Mouse (Mus musculus): ENCODE measurements around the gene Nthl1. TPM values are rescaled to one million over a fixed set of nuclear protein-coding genes. Genes with fewer than 3 reads are reported as not detected.
A peak's percentile ranks its signal among the peaks of the same experiment; 100 is the strongest.

Nthl1 gene
- polyA plus RNA-seq, 1 experiment from 2014 or later, result 6.4 TPM

DNA sequence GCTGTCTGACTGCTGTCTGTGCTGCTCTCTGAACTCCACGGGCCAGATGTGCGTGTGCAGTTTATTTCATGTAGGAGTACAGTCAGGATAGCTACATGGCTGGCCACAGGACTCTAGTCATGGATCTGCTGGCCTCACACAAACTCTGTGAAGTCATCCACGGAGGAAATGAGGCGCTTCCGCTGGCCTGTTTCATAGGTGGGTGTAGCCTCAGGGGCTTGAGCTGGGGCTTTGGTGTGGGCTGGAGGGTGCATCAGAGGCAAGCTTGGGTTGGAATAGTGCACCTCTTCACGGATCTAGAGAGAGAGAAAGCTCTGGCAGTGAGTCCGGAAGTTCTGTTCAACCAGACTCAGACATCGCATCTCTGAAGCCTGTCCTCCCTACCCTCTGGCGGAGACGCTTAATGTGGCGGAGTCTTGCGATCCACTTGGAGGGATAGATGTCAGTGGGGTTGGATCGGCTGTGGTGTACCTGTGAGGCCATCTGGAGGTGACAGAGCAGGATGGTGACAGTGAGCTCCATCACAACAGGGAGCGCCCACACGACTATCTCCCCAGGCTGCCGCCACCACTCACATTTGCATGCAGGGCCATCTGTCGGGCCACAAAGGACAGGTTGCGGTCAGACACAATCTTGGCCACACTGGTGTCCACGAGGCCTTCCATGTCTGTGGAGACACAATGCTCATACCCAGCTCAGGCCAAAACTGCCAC, 35.9 kb upstream of the Nthl1 start:
- H3K4me1 ChIP-seq (replicated peaks), result no peaks in the 10 kb centered on the region
- H3K27ac ChIP-seq (replicated peaks), result no peak overlapping the region
- H3K4me2 ChIP-seq, result no peak overlapping the region
- no peak overlapping the region for H3K4me3 ChIP-seq (replicated peaks)
- no peaks in the 10 kb centered on the region for H3K9me3 ChIP-seq (replicated peaks)
- no peak overlapping the region for H3K9ac ChIP-seq
- WGBS (ENCODE audit: insufficient replicate concordance), result 85% methylated on average over 19 of the region's 19 CpGs
- no peak for ATAC-seq (ENCODE audit: insufficient read depth)
- H3K27me3 ChIP-seq, result no peaks in the 10 kb centered on the region
- H3K36me3 ChIP-seq (replicated peaks), result peaks cover 83% of the 10 kb centered on the region

DNA sequence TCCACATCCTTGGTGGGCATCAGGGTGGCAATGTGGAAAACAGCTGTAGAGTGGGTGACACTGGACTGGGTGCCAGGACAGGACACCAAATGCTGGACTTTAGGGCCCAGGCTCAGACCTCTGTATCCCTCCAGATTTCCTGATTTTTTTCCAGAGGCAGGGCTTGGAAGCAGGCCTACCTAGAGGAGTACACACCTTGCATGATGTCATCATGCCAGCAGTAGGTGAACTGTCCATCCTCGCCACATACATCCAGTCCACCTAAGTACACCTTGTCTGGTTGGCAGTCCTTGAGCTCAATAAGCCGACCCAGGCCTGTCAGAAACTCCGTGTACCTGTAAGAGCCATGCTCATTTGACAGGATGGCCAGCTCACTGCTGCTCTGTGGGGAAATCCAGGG, 34.5 kb upstream of the Nthl1 start:
- Histone ChIP-seq H3K4me3 (replicated peaks) (no peak overlapping the region), H3K9me3 (replicated peaks) (no peaks in the 10 kb centered on the region), H3K4me2 (no peak overlapping the region), H3K9ac (no peak overlapping the region), H3K36me3 (replicated peaks) (peaks cover 88% of the 10 kb centered on the region), H3K4me1 (replicated peaks) (no peaks in the 10 kb centered on the region), H3K27ac (replicated peaks) (no peak overlapping the region), H3K27me3 (no peaks in the 10 kb centered on the region)
- no peak for ATAC-seq (ENCODE audit: insufficient read depth)
- 79% methylated on average over 3 of the region's 3 CpGs for WGBS (ENCODE audit: insufficient replicate concordance)

DNA sequence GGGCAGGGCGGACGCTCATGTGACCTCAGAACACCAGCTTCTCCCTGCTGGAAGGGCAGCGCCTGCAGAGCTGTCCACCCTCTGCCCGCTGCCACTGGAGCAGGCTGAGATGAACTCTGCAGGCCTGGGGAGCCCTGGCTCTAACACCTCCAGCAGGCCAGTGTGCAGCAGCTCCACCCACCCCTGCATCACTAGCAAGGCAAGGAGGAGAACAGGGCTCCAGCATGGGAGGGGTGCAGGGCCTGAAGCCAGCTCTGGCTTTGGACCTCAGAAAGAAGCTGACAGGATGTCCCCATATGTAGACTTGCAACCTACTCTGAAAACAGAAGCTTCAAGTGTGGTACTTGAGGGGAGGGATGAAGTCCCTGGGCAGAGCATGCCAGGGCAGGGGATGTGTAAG, 32.0 kb upstream of the Nthl1 start:
- Histone ChIP-seq H3K4me1 (replicated peaks) (peaks cover 13% of the 10 kb centered on the region), H3K9me3 (replicated peaks) (no peaks in the 10 kb centered on the region), H3K27ac (replicated peaks) (no peak overlapping the region), H3K27me3 (no peaks in the 10 kb centered on the region), H3K36me3 (replicated peaks) (peaks cover 81% of the 10 kb centered on the region), H3K4me3 (replicated peaks) (no peak overlapping the region), H3K9ac (no peak overlapping the region), H3K4me2 (no peak overlapping the region)
- 91% methylated on average over 4 of the region's 4 CpGs for WGBS (ENCODE audit: insufficient replicate concordance)
- ATAC-seq (ENCODE audit: insufficient read depth), result no peak

DNA sequence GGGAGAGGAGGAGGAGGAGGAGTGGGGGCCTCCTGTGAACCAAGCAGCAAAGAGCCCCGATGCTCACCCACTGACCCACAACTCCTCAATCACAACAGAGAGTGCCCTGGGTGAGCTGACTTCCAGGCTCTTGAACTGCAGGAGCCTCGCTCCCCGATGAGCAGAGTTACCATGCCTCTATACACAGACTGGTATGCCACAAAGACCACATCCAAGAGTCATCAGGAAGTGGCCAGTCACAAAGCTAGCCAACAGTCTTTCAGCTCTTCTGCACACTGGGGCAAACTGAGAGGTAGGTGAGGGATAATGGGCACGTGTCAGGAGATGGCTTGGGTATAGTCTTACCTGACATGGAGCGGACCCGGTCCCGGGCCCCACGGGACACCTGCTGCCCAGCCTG, 28.5 kb upstream of the Nthl1 start:
- no peak for ATAC-seq (ENCODE audit: insufficient read depth)

DNA sequence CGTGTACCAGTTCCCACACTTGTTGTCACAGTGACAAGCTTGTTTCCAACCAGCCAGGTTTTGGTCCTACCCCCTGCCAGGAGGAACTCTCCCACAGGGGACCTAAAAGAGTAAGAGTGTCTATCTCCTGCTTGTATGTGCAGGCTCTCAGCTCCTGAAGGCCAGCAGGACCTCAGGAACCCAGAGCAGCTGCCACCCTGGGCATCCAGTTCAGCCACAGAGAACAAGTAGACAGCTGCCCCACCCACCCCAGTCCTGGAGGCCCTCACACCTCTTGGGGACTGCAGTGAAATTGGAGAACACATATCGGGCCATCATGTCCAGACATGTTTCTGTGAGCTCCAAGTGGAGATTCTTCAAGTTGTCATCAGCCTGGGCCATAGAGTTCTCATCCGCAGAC, 27.9 kb upstream of the Nthl1 start:
- no peaks in the 10 kb centered on the region for H3K9me3 ChIP-seq (replicated peaks)
- 86% methylated on average over 3 of the region's 3 CpGs for WGBS (ENCODE audit: insufficient replicate concordance)
- H3K9ac ChIP-seq, result no peak overlapping the region
- no peak for ATAC-seq (ENCODE audit: insufficient read depth)
- H3K4me1 ChIP-seq (replicated peaks), result peaks cover 45% of the 10 kb centered on the region
- no peak overlapping the region for H3K4me2 ChIP-seq
- H3K27ac ChIP-seq (replicated peaks), result no peak overlapping the region
- H3K36me3 ChIP-seq (replicated peaks), result peaks cover 68% of the 10 kb centered on the region
- no peak overlapping the region for H3K4me3 ChIP-seq (replicated peaks)
- H3K27me3 ChIP-seq, result no peaks in the 10 kb centered on the region

More for the DNA sequence above, 28.5 kb upstream of the Nthl1 start:
- Histone ChIP-seq H3K36me3 (replicated peaks) (peaks cover 74% of the 10 kb centered on the region), H3K27me3 (no peaks in the 10 kb centered on the region), H3K9me3 (replicated peaks) (no peaks in the 10 kb centered on the region), H3K4me2 (no peak overlapping the region), H3K27ac (replicated peaks) (no peak overlapping the region), H3K4me3 (replicated peaks) (no peak overlapping the region), H3K9ac (no peak overlapping the region), H3K4me1 (replicated peaks) (peaks cover 39% of the 10 kb centered on the region)
- 72% methylated on average over 8 of the region's 8 CpGs for WGBS (ENCODE audit: insufficient replicate concordance)

DNA sequence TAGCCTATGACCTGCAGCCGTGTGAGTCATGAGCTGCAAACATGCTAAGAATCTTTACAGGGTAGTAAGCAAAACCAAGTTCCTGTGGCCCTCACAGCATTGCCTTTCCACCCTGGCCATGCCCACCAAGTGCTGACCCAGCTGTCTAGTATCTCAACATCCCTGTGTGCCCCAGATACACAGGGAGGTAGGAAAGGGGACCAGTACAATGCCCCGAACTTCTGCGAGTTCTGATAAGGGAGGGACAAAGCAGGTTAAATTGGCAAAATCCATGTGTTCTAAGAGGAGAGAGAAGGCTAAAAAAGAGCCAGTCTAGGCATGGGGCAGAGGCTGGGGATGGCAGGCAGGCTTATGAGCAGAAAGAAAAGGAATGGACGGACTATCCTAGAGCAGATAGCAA, 24.1 kb upstream of the Nthl1 start:
- Histone ChIP-seq H3K27me3 (no peaks in the 10 kb centered on the region), H3K4me2 (peak overlapping the region; percentile 48), H3K9me3 (replicated peaks) (no peaks in the 10 kb centered on the region), H3K9ac (peak overlapping the region; percentile 20; the same call in 1 of the 2 replicates), H3K27ac (replicated peaks) (peak overlapping the region; percentile 90), H3K4me1 (replicated peaks) (peaks cover 61% of the 10 kb centered on the region), H3K36me3 (replicated peaks) (peaks cover 42% of the 10 kb centered on the region), H3K4me3 (replicated peaks) (no peak overlapping the region)
- WGBS (ENCODE audit: insufficient replicate concordance), result 37% methylated on average over 4 of the region's 4 CpGs
- ATAC-seq (ENCODE audit: insufficient read depth), result peak; percentile 72

DNA sequence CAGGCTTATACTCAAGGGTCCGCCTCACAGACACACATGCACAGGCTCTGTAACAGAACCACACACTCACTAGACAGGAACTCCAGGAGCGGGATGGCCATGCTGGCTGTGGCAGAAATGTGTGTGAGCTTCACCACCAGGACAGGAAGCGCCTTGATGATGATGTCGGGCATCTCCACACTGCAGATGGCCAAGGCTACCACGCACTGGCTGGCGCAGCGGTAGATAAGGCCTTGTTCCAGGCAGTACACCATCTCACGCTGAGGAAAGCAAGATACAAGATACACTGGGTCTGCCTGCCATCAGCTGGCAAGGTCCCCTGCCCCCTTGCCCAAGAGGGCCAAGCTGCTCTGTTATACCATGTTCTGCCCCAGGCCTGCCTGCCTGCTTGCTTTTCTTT, 23.6 kb upstream of the Nthl1 start:
- peak; percentile 89 for ATAC-seq (ENCODE audit: insufficient read depth)
- Histone ChIP-seq H3K27me3 (no peaks in the 10 kb centered on the region), H3K4me2 (peak overlapping the region; percentile 48), H3K4me3 (replicated peaks) (no peak overlapping the region), H3K36me3 (replicated peaks) (peaks cover 46% of the 10 kb centered on the region), H3K4me1 (replicated peaks) (peaks cover 61% of the 10 kb centered on the region), H3K27ac (replicated peaks) (peak overlapping the region; percentile 90), H3K9me3 (replicated peaks) (no peaks in the 10 kb centered on the region), H3K9ac (peak overlapping the region; percentile 20; the same call in 1 of the 2 replicates)
- 25% methylated on average over 8 of the region's 8 CpGs for WGBS (ENCODE audit: insufficient replicate concordance)

DNA sequence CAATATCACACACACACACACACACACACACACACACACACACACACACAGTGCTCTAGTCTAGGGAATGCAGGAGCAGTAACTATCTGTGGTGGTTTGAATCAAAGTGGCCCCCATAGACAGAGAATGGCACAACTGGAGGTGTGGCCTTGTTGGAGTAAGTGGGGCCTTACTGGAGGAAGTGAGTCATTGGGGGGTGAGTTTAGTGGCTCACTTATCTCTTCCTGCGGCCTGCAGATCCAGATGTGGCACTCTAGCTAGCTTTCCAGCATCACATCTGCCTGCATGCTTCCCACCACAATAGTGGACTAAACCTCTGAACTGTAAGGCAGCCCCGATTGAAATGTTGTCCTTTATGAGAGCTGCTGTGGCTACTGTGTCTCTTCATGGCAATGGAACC, 21.8 kb upstream of the Nthl1 start:
- H3K4me3 ChIP-seq (replicated peaks), result no peak overlapping the region
- ATAC-seq (ENCODE audit: insufficient read depth), result peak; percentile 66
- H3K4me2 ChIP-seq, result 0 out of 2 replicates have a peak overlapping the region, but pooled peaks have one; percentile 0
- WGBS (ENCODE audit: insufficient replicate concordance), result 9% methylated on average over 2 of the region's 2 CpGs
- H3K9me3 ChIP-seq (replicated peaks), result no peaks in the 10 kb centered on the region
- H3K27ac ChIP-seq (replicated peaks), result peak overlapping the region; percentile 90
- H3K9ac ChIP-seq, result 0 out of 2 replicates have a peak overlapping the region, but pooled peaks have one; percentile 0
- no peaks in the 10 kb centered on the region for H3K27me3 ChIP-seq
- H3K4me1 ChIP-seq (replicated peaks), result peaks cover 47% of the 10 kb centered on the region
- peaks cover 54% of the 10 kb centered on the region for H3K36me3 ChIP-seq (replicated peaks)

DNA sequence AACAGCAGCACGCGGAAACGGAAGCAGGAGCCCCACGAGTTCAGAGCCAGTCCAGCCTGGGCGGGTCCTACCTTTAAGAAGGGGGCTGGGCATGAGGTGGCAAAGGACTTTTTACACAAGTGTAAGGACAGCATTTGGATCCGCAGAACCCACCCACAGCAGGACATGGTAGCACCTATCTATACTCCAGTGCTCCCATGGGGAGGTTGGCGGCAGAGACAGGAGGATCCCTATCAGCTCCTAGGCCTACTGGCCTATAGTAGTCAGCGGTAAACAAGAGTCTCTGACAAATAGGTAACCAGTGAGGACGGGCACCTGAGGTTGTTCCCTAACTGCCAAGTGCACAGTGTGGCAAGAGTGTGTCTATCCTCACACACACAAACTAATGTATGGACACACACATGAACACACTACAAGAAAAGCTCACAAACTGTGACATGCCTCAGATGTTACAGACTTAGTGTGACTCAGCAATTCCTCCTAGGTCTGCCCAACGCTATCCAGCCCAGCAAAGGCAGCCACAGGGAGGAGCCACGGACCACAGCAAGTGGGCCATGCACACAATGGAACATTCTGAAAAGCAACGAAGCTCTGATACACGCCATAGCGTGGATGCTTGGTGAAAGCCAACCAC, 14.8 kb upstream of the Nthl1 start:
- H3K27ac ChIP-seq (replicated peaks), result peak overlapping the region; percentile 87
- H3K36me3 ChIP-seq (replicated peaks), result peaks cover 81% of the 10 kb centered on the region
- peak; percentile 96 for ATAC-seq (ENCODE audit: insufficient read depth)
- peak overlapping the region; percentile 55 for H3K4me2 ChIP-seq
- peak overlapping the region; percentile 7; the same call in 1 of the 2 replicates for H3K4me3 ChIP-seq (replicated peaks)
- peaks cover 29% of the 10 kb centered on the region for H3K4me1 ChIP-seq (replicated peaks)
- 31% methylated on average over 14 of the region's 14 CpGs for WGBS (ENCODE audit: insufficient replicate concordance)
- H3K9me3 ChIP-seq (replicated peaks), result no peaks in the 10 kb centered on the region
- H3K9ac ChIP-seq, result peak overlapping the region; percentile 38
- H3K27me3 ChIP-seq, result no peaks in the 10 kb centered on the region

DNA sequence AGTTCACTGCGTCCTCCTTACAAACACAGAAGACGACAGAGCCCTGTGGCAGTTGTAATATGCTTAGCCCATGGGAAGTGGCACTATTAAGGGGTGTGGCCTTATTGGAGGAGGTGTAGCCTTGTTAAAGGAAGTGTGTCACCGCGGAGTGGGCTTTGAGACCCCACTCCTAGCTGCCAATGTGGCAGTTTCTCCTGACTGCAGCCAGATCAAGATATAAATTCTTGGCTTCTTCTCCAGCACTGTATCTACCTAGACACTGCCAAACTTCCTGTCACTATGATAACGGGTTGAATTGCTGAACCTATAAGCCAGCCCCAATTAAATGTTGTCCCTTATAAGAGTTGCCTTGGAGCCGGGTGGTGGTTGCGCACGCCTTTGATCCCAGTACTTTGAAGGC, 7.0 kb upstream of the Nthl1 start:
- Histone ChIP-seq H3K36me3 (replicated peaks) (peaks cover 89% of the 10 kb centered on the region), H3K27me3 (no peaks in the 10 kb centered on the region), H3K27ac (replicated peaks) (no peak overlapping the region), H3K4me1 (replicated peaks) (peaks cover 4% of the 10 kb centered on the region), H3K9me3 (replicated peaks) (no peaks in the 10 kb centered on the region), H3K9ac (no peak overlapping the region), H3K4me3 (replicated peaks) (no peak overlapping the region), H3K4me2 (no peak overlapping the region)
- no peak for ATAC-seq (ENCODE audit: insufficient read depth)
- WGBS (ENCODE audit: insufficient replicate concordance), result 83% methylated on average over 8 of the region's 8 CpGs

DNA sequence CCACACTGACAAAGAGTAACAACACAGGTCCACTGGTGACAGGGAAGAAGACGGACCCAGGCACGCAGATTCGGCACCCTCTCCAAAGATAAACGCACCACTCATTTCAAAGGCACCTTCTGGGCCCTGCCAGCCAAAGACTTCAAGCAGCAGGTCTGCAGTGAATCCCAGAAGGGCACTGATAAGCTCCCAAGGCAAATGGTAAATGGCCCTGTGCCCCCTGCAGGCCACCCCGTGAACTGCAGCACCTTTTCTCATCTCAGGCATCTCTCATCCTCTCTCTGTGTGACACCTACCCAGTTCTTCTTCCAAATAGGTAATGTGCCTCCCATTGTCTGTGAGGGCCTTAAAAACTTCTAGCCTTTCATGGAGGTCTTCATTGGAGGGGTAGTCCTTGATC, 3.8 kb upstream of the Nthl1 start:
- no peaks in the 10 kb centered on the region for H3K9me3 ChIP-seq (replicated peaks)
- no peak overlapping the region for H3K4me3 ChIP-seq (replicated peaks)
- H3K4me2 ChIP-seq, result no peak overlapping the region
- ATAC-seq (ENCODE audit: insufficient read depth), result no peak
- no peak overlapping the region for H3K27ac ChIP-seq (replicated peaks)
- no peak overlapping the region for H3K9ac ChIP-seq
- H3K27me3 ChIP-seq, result no peaks in the 10 kb centered on the region
- H3K4me1 ChIP-seq (replicated peaks), result peaks cover 26% of the 10 kb centered on the region
- H3K36me3 ChIP-seq (replicated peaks), result peaks cover 62% of the 10 kb centered on the region
- 10% methylated on average over 5 of the region's 5 CpGs for whole genome bisulfite sequencing (ENCODE audit: insufficient replicate concordance)
